Mouse (Mus musculus) right cerebral cortex, postnatal 25 days (tissue): ENCODE results near the gene Lrrc42.
A peak's percentile ranks its signal among the peaks of the same experiment; 100 is the strongest.

ENCODE experiments used
- DNase-seq: peaks from one replicate; pipeline ENCODE4 v3.0.0; 2022

Gene Lrrc42

DNA sequence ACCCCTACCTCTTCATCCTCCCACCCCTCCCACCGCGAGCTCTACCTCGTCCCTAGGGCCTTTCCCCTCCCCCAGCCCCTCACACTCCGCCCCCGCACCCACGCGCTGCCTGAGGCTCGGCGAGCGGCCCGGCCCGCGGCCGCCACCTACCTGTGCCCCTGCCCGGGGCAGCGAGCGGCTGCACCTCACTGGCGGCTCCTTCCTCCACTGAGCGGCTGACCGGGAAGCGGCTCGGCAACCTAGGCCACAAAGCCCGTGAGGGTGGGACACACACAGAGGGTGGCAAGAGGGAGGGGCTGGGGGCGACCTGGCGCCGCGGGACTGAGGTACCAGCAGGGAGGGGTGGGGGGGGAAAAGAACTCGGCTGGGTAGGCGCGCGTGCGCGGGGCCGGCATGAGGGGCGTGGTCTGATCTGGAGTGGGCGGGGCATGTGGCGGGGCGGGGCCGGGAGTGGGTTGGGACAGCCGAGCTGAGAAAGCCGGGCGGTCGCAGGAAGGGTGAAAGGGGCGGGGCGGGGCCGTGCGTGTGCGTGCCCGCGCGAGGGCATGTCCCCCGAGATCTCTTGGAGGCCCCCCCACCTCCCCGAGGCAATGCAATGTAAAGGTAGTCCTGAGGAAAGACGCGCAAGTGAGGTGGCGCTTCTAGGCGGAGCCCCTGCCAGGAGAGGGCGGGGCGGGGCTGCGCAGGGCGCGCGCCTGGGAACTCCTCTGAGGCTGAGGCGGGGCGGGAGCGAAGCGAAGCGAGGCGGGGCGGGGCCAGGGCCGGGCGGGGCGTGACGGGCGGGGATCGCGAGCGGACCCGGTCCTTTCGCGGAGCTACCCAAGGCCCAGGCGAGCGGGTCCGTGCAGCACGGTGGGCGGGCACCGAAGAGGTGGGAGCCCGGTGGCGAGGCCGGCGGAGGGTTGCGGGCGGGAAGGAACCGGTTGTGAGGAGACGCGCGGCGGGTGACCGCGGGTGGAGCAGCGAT lies at the start of gene Lrrc42, which contains the start of gene Hspb11:
Lrrc42 (minus strand) TSS at position 408 of the 967 bp plus-strand sequence.
Hspb11 (plus strand) TSS at position 469 of the 967 bp plus-strand sequence.
- peak; percentile 92 for DNase-seq

DNA sequence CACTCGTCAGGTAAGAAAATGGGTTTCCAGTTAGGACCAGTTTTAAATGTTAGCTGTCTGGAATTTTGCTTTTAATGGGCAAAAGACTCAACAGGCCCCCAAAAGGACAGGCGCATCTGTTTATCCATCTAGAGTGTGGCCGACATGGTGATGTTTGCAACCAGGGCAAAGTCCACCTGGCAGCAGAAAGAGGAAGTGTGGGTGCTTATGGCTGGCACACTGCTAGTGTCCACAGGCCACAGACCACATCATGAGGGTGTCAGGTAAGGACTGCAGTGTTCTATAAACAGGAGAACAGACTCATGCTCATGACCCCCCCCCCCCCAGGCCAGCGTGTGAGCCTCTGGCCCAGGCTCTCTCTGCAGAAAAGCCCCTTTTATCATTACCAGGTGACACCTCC lies 49.5 kb upstream of the Lrrc42 start:
- no peak for DNase-seq

- no peak for DNase-seq
Observed at GRCm38 (mm10) chr4:107302221-107302620, 48.9 kb upstream of the Lrrc42 start.

GRCm38 (mm10) chr4:107300902-107301555 lies 47.7 kb upstream of the Lrrc42 start:
- no peak for DNase-seq

DNA sequence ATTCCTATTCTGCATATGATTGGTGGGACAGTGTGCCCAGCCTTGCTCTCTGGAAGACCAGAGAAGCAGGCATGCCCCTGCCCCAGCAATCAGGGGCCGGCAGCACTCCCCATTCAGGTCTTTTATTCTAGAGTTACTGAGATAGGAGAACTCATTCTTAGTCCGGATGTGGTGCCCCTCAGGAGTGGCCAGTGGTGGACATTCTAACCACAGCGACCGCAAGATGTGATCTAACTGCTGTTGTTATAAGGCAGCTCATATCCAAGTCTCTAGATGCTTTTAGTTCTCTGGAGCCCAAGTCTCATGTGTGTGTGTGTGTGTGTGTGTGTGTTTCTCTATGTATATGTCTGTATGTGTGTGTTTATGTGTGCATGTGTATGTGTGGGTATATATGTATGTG lies 47.0 kb upstream of the Lrrc42 start:
- no peak for DNase-seq

GRCm38 (mm10) chr4:107299779-107300340 lies 46.5 kb upstream of the Lrrc42 start:
- no peak for DNase-seq

GRCm38 (mm10) chr4:107298071-107298606 lies 44.8 kb upstream of the Lrrc42 start:
- DNase-seq = no peak

DNA sequence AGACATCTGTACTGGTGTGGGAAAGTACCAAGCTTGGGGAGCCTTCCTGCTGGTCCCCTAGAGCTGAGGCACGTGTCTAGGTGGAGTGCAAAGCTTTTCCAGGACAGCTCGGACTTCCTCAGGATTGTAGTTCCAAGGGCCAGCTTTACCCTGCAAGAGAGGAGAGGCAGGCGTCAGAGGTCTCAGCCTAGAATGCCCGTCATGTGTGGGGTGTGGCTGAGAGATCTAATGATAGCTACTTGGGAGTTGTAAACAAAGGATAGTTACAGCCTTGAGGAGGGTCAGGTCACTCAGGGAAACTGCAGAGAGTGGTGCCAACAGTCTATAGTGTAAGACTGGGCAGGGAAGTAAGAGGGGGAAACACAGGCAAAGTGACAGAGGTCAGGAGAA lies 38.9 kb upstream of the Lrrc42 start:
- DNase-seq = no peak

GRCm38 (mm10) chr4:107291611-107292272 lies 38.4 kb upstream of the Lrrc42 start:
- DNase-seq = no peak

DNA sequence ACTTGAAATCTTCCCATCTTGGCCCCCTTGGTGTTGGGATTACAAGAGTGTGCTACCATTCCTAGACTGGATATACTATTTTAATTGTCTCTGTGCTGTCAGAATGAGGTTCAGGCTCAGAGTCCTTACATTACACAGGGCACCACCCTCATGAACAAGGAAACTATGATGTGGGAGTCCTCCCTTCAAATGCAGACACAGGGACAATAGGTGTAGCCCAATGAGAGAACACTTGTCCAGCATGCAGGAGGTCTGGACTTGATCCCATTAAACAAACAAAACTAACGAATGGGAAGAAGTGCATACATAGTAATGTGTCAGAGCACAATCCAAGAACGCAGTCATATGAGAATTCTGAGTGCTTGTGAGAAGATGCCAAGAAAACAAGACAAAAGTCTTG lies 34.2 kb upstream of the Lrrc42 start:
- no peak for DNase-seq

DNA sequence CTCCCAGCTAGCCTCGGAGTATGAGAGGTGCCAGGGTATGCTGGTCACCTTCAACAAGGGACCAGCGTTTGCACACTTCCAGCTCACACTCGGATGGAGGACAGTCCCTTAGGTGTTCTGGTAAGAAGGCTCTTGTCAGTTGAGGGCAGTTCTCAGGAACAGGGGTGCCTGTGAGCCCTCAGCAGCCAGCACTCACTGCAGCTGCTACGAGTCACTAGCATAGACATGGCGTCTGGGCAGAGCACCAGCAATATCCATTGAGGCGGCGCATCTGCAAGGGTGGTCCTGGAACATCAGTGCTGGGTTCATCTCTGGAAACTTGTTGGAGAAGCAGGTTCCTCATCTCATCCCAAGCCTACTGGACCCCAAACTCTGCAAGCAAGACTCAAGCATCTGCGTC lies 33.1 kb upstream of the Lrrc42 start:
- no peak for DNase-seq

DNA sequence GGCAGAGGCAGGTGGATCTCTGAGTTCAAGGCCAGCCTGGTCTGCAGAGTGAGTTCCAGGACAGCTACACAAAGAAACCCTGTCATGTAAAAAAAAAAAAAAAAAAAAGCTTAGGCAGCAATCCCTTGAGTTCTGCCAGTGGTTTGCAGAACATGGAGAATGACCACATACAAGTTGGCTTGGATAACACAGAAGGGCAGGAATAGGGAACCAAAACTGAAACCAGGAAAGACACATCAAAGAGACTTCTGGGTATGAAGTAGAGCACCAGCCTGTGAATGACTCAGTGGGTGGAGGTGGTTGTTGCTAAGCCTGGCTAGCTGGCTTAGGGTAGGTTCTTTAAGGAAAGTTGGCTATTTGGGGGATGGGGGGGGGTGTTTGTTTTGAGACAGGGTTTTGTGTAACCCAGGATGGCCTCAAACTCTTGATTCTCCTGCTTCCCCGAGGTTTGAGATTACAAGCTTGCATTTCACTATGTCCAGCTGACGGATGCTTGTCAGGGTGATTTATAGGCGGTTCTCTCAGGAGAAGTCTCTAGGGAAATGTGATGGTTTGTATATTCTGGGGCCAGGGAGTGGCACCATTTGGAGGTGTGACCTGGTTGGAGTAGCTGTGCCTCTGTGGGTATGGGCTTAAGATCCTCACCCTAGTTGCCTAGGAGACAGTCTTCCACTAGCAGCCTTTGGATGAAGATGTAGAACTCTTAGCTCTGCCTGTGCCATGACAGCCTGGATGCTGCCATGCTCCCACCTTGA lies 32.3 kb upstream of the Lrrc42 start:
- no peak for DNase-seq

- DNase-seq = no peak
Observed at GRCm38 (mm10) chr4:107280843-107281475, 27.6 kb upstream of the Lrrc42 start.

DNA sequence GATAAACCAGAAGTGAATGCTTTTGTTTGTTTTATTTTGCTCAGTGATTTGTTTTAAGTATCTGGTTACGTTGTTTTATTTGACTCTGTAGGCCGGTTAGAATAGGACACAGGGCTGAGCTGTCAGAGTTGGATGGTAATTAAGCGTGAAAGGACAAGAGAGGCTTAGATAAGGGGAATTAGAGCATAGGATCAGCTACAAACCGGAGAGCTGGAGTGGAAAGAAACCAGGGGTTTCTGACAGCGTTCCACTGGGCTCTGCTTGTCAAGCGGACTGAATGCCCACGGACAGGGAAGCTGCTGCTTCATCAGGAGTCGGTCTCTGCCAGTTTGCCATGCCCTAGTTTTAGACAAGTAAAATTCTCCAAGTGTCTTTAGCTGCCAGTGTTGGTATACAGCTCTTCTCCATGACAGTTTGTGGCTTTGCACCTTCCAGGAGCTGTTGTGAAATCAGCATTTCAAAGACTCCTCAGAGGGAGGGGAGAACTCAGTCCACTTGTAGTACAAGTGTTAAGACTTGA lies 24.9 kb upstream of the Lrrc42 start:
- DNase-seq = no peak

DNA sequence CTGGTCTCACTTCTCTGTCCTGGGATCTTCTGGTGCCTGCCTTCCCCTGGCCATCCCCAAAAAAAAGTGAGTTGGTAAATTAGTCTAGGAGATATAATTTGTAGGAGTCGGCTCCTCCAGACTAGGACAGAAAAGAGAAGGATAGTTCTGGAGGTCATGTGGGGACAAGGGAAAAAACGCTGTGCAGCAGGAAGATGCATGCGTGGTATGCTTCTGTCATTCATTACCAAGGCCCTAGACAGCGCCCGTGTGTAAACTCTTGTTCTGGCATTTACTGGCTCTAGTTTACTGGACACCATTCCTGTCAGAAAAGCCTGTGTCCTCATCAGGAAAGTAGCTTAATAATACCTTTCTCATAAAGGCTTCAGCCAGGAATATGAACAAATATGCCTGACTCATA lies 21.2 kb upstream of the Lrrc42 start:
- DNase-seq = no peak

DNA sequence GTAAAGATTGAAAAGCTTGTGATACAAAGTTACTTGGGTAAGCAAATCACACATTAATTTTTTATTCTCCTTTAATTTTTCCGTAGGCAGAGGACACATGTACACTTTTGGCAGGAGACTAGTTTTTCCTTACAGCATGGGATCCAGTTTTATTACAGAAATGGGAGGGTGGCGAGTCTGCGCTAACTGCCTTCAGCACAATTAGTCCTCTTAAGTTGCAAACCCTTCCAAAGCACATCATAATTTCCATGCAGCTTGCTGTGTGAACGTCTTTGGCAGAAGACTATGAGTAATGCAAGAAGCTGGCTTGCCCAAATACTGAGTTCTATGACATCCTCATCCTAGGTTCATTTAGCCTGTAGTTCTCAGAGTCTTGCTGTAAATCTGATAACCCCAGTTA lies 20.4 kb upstream of the Lrrc42 start:
- DNase-seq = no peak

DNA sequence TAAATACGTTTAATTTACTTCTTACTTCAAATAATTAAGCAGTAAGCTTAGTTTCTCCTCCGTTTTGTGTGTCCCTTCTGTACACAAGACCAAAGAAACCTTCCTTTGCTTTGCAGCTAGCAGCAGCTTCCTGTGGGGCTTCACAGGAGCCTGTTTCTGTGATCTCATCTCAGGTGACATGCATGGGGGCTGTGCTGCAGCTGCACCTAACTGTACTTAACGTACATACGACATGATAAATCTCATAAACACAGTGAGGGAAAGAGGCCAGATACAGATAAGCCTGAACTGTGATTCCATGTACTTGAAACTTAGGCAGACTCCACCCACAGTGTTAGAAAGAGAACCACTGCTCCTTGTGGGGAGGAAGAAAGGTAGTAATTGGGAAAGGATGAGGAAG lies 6.7 kb upstream of the Lrrc42 start:
- DNase-seq = no peak

DNA sequence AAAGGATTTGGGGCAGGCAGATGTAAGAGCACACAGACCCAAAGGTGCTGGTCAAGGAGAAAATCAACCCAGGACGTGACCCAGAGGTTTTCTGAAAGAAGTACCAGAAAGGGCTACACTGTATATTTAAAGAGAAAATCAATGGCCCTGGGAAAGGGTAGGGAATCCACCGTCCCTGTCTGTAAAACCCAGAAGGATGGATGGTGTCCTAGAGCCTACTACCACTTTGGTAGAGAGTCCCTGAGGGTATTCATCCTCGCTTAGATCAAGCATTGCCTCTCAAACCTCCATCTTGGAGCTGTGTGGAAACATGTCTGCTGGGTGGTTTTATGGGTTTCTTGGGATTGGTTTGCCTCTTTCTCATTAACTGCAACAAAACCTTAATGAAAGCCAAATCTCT lies 1.1 kb upstream of the Lrrc42 start:
- peak; percentile 10 for DNase-seq

DNA sequence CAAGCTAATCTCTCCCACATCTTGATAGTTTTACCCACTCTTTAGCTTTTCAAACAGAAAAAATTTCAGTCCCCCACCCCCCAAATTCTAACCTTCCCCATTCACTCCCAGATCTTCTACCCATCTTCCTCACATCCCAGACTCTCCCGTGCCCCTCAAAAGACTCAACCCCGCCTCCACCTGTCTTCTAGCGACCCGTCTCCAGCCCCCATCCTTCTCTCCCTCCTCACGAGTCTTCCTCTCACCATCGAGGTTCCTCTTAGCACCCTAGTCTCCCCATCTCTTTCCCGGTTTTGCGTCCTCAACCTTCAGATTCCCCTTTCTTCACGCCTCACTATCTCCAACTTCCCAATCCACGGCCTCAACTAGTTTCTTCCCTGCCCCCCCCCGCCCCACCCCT lies 810 bp downstream of the Lrrc42 start:
- no peak for DNase-seq

DNA sequence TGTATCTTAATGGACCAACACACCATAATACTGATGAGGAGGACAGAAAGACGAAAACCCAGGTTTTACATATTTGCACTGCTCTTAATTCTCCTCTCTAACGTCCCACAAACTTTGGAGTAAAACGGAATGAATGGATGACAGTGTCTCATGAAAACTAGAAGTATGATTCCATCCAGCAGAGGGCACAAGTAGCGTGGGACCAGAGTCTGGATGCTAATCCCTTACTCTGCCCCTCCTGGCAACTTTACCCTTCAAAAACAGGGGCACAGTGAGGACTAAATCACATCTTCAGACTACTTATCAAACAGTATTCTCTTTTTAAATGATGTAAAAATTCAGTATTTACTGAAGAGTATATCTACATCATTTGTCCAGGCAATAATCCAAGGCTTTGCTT lies 2.8 kb downstream of the Lrrc42 start:
- no peak for DNase-seq

GRCm38 (mm10) chr4:107249471-107249870 lies 3.9 kb downstream of the Lrrc42 start:
- peak; percentile 13 for DNase-seq
